Comparison of ENCODE assay signal across 8 mouse cellular contexts in the genomic region with DNA sequence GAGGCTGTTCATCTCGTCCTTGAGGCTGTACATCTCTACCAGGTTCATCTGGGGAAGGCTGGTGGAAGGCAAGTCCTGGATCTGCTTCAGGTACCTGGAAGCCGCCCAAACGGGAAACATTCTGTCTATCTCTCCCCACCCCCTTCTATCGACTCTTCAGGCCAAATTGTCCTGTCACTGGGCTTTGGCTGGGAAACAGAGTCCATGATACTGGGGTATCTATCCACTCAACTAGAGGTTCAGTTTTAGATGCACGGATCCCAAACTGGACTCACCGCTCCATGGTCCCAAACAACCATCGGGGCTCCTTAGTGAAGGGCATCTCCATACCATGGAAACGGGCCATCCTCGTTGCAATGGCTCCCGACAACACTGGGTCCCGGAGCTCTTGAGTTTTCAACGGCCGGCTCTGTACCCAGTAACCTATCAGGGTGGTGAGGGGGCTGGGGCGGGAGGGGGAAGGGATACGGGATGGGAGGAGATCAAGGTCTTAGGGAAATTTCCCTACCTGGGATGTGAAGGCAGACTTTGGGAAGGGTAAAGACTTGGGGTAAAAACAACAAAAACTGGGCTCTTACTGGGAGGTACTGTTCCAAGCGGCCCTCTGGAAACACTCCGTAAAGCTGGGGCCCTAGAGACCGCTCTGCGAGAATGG. TPM values are rescaled to one million over a fixed set of nuclear protein-coding genes. Genes with fewer than 3 reads are reported as not detected.
DNase-seq lines count a peak whose midpoint lies in the region; ATAC-seq and TF ChIP-seq lines count a peak whose summit lies in the region.
"Had no signal": no experiment of that assay in that cellular context is flagged by ENCODE, and none has a peak within 500 bp of the region (broad histone marks: within the 10 kb centered on the region; RNA-seq: fewer than 3 reads in every experiment).

No protein-coding gene starts in this region.

- H3K4me3 ChIP-seq in megakaryocyte, embryonic 14.5 days (replicated peaks), result peak overlapping the region; percentile 98
- H3K4me3 ChIP-seq in forebrain, embryonic 16.5 days (replicated peaks; ENCODE audit: low read length), result peak overlapping the region; percentile 92
- H3K4me3 ChIP-seq in liver, embryonic 11.5 days (ENCODE audit: low read depth, low read length), result peak overlapping the region; percentile 76
- peak overlapping the region; percentile 78 for H3K4me3 ChIP-seq in stomach, postnatal 0 days (ENCODE audit: low read depth, low read length)

- H3K9me3 ChIP-seq in megakaryocyte, embryonic 14.5 days, result no peaks in the 10 kb centered on the region
- H3K9me3 ChIP-seq in forebrain, embryonic 16.5 days (ENCODE audit: control insufficient read depth, low read length), result no peaks in the 10 kb centered on the region
- H3K9me3 ChIP-seq in liver, embryonic 11.5 days (ENCODE audit: control insufficient read depth, low read length), result no peaks in the 10 kb centered on the region
- no peaks in the 10 kb centered on the region for H3K9me3 ChIP-seq in stomach, postnatal 0 days (ENCODE audit: control insufficient read depth, low read length)

- peaks cover 48% of the 10 kb centered on the region for H3K36me3 ChIP-seq in megakaryocyte, embryonic 14.5 days (replicated peaks; ENCODE audit: low read length)
- H3K36me3 ChIP-seq in forebrain, embryonic 16.5 days (ENCODE audit: control insufficient read depth, insufficient read depth), result peaks cover 11% of the 10 kb centered on the region
- peaks cover 7% of the 10 kb centered on the region; the same call in 1 of the 2 replicates for H3K36me3 ChIP-seq in liver, embryonic 11.5 days (ENCODE audit: control insufficient read depth, insufficient read depth, low read length)
- no peaks in the 10 kb centered on the region for H3K36me3 ChIP-seq in stomach, postnatal 0 days (ENCODE audit: control insufficient read depth, insufficient read depth, low read length)

- WGBS in forebrain, embryonic 16.5 days, result 79% methylated on average over 19 of the region's 19 CpGs
- WGBS in liver, embryonic 11.5 days, result 85% methylated on average over 19 of the region's 19 CpGs
- 86% methylated on average over 19 of the region's 19 CpGs for WGBS in stomach, postnatal 0 days

- no peak for TF ChIP-seq EP300 in stomach, postnatal 0 days (optimal IDR thresholded peaks at IDR 0.05)

- H3K27me3 ChIP-seq in megakaryocyte, embryonic 14.5 days (replicated peaks), result no peaks in the 10 kb centered on the region
- H3K27me3 ChIP-seq in forebrain, embryonic 16.5 days (replicated peaks; ENCODE audit: control insufficient read depth, insufficient read depth, low read length), result no peaks in the 10 kb centered on the region
- H3K27me3 ChIP-seq in liver, embryonic 11.5 days (replicated peaks; ENCODE audit: control insufficient read depth, insufficient read depth, low read length), result no peaks in the 10 kb centered on the region
- H3K27me3 ChIP-seq in stomach, postnatal 0 days (ENCODE audit: control insufficient read depth, insufficient read depth, low read length), result no peaks in the 10 kb centered on the region

- no peak for TF ChIP-seq CTCF in stomach, postnatal 0 days (IDR thresholded peaks at IDR 0.05; ENCODE audit: low read depth)

- no peak for ATAC-seq in megakaryocyte, adult 5-6 weeks (ENCODE audit: poor library complexity, severe bottlenecking)
- ATAC-seq in forebrain, embryonic 16.5 days, result no peak
- no peak for ATAC-seq in liver, embryonic 11.5 days (replicated peaks; ENCODE audit: low FRiP score)
- ATAC-seq in stomach, postnatal 0 days (ENCODE audit: low FRiP score, low TSS enrichment), result no peak

- peak overlapping the region; percentile 80 for H3K4me2 ChIP-seq in forebrain, embryonic 16.5 days (ENCODE audit: low read length)
- peak overlapping the region; percentile 93 for H3K4me2 ChIP-seq in liver, embryonic 11.5 days
- peak overlapping the region; percentile 97 for H3K4me2 ChIP-seq in stomach, postnatal 0 days (replicated peaks; ENCODE audit: low read depth)

- H3K9ac ChIP-seq in forebrain, embryonic 16.5 days (replicated peaks; ENCODE audit: low read depth, low read length), result peak overlapping the region; percentile 81; the same call in 1 of the 2 replicates
- peak overlapping the region; percentile 86; the same call in 1 of the 2 replicates for H3K9ac ChIP-seq in liver, embryonic 11.5 days (ENCODE audit: low read depth, low read length)
- H3K9ac ChIP-seq in stomach, postnatal 0 days (ENCODE audit: low read length), result peak overlapping the region; percentile 83

- no peak for DNase-seq in liver, embryonic 11.5 days (ENCODE audit: low spot score)
- no peak for DNase-seq in stomach, postnatal 0 days (ENCODE audit: low spot score)
- DNase-seq in right cerebral cortex, postnatal 10 days (ENCODE audit: low spot score in 2 of 2), result no peak
- DNase-seq in urinary bladder, adult 18-20 months (ENCODE audit: low spot score in 2 of 2), result no peak

- no peak overlapping the region for H3K27ac ChIP-seq in forebrain, embryonic 16.5 days (ENCODE audit: low read length)
- H3K27ac ChIP-seq in liver, embryonic 11.5 days (ENCODE audit: low read depth, low read length), result no peak overlapping the region
- H3K27ac ChIP-seq in stomach, postnatal 0 days (replicated peaks), result no peak overlapping the region

- H3K4me1 ChIP-seq in megakaryocyte, embryonic 14.5 days, result peaks cover 37% of the 10 kb centered on the region
- H3K4me1 ChIP-seq in forebrain, embryonic 16.5 days (replicated peaks; ENCODE audit: control insufficient read depth, insufficient read depth, low read length), result peaks cover 22% of the 10 kb centered on the region
- peaks cover 8% of the 10 kb centered on the region for H3K4me1 ChIP-seq in liver, embryonic 11.5 days (replicated peaks; ENCODE audit: control insufficient read depth, insufficient read depth, low read length)
- no peaks in the 10 kb centered on the region for H3K4me1 ChIP-seq in stomach, postnatal 0 days (replicated peaks; ENCODE audit: control insufficient read depth, insufficient read depth)

RNA-seq across cellular contexts. Expression of a gene that starts 1.1 kb away (rescaled TPM):
- polyA plus RNA-seq in megakaryocyte, embryonic 14.5 days (2012; ENCODE audit: insufficient read depth, low replicate concordance), result not detected in 2 replicates
- 1.8 and 2.1 TPM in 2 replicates for total RNA-seq in megakaryocyte, adult 5-6 weeks (2015)
- total RNA-seq in megakaryocyte, adult 5-6 weeks (2017), result 7.6 and 9.2 TPM in 2 replicates
- 5.2 and 7.0 TPM in 2 replicates for polyA plus RNA-seq in forebrain, embryonic 16.5 days (2015; fragmentation: Nextera tagmentation; extraction: Ambion mirVana)
- 2.0 and 2.8 TPM in 2 replicates for polyA plus RNA-seq in liver, embryonic 11.5 days (2014; fragmentation: Nextera tagmentation; extraction: Ambion mirVana)
- polyA plus RNA-seq in stomach, postnatal 0 days (2015; fragmentation: Nextera tagmentation; extraction: Ambion mirVana), result 1.3 and 1.6 TPM in 2 replicates

RNA-seq across cellular contexts. Expression of a gene that starts 1.2 kb away (rescaled TPM):
- polyA plus RNA-seq in megakaryocyte, embryonic 14.5 days (2012; ENCODE audit: insufficient read depth, low replicate concordance), result 0.13 and 0.50 TPM in 2 replicates
- not detected in 2 replicates for total RNA-seq in megakaryocyte, adult 5-6 weeks (2015)
- 0.26 and 0.45 TPM in 2 replicates for total RNA-seq in megakaryocyte, adult 5-6 weeks (2017)
- not detected in 2 replicates for polyA plus RNA-seq in forebrain, embryonic 16.5 days (2015; fragmentation: Nextera tagmentation; extraction: Ambion mirVana)
- not detected in 2 replicates for polyA plus RNA-seq in liver, embryonic 11.5 days (2014; fragmentation: Nextera tagmentation; extraction: Ambion mirVana)
- not detected in 2 replicates for polyA plus RNA-seq in stomach, postnatal 0 days (2015; fragmentation: Nextera tagmentation; extraction: Ambion mirVana)
- total RNA-seq: left cerebral cortex, postnatal 10 days had no signal

RNA-seq across cellular contexts. Expression of a gene that starts 1.4 kb away (rescaled TPM):
- 27.6 and 63.0 TPM in 2 replicates for polyA plus RNA-seq in megakaryocyte, embryonic 14.5 days (2012; ENCODE audit: insufficient read depth, low replicate concordance)
- total RNA-seq in megakaryocyte, adult 5-6 weeks (2015), result 68.2 and 74.9 TPM in 2 replicates
- total RNA-seq in megakaryocyte, adult 5-6 weeks (2017), result 28.6 and 29.3 TPM in 2 replicates
- 77.7 and 79.3 TPM in 2 replicates for polyA plus RNA-seq in forebrain, embryonic 16.5 days (2015; fragmentation: Nextera tagmentation; extraction: Ambion mirVana)
- polyA plus RNA-seq in liver, embryonic 11.5 days (2014; fragmentation: Nextera tagmentation; extraction: Ambion mirVana), result 43.5 and 47.5 TPM in 2 replicates
- 46.8 and 47.9 TPM in 2 replicates for polyA plus RNA-seq in stomach, postnatal 0 days (2015; fragmentation: Nextera tagmentation; extraction: Ambion mirVana)

RNA-seq across cellular contexts. Expression of a gene that starts 2.6 kb away (rescaled TPM):
- 0.31 TPM in 1 of 2 replicates, not detected in the other for polyA plus RNA-seq in megakaryocyte, embryonic 14.5 days (2012; ENCODE audit: insufficient read depth, low replicate concordance)
- 0.82 and 1.3 TPM in 2 replicates for total RNA-seq in megakaryocyte, adult 5-6 weeks (2015)
- total RNA-seq in megakaryocyte, adult 5-6 weeks (2017), result 0.61 and 0.88 TPM in 2 replicates
- 1.2 and 1.8 TPM in 2 replicates for polyA plus RNA-seq in forebrain, embryonic 16.5 days (2015; fragmentation: Nextera tagmentation; extraction: Ambion mirVana)
- 3.5 and 3.9 TPM in 2 replicates for polyA plus RNA-seq in liver, embryonic 11.5 days (2014; fragmentation: Nextera tagmentation; extraction: Ambion mirVana)
- polyA plus RNA-seq in stomach, postnatal 0 days (2015; fragmentation: Nextera tagmentation; extraction: Ambion mirVana), result 0.51 and 0.63 TPM in 2 replicates

RNA-seq across cellular contexts. Expression of a gene that starts 18.0 kb away (rescaled TPM):
- polyA plus RNA-seq in megakaryocyte, embryonic 14.5 days (2012; ENCODE audit: insufficient read depth, low replicate concordance), result not detected in 2 replicates
- not detected in 2 replicates for total RNA-seq in megakaryocyte, adult 5-6 weeks (2015)
- not detected in 2 replicates for total RNA-seq in megakaryocyte, adult 5-6 weeks (2017)
- polyA plus RNA-seq in forebrain, embryonic 16.5 days (2015; fragmentation: Nextera tagmentation; extraction: Ambion mirVana), result not detected in 2 replicates
- polyA plus RNA-seq in liver, embryonic 11.5 days (2014; fragmentation: Nextera tagmentation; extraction: Ambion mirVana), result not detected in 2 replicates
- polyA plus RNA-seq in stomach, postnatal 0 days (2015; fragmentation: Nextera tagmentation; extraction: Ambion mirVana), result 0.25 TPM in 1 of 2 replicates, not detected in the other
- total RNA-seq: left cerebral cortex, postnatal 10 days had no signal
